Mouse (Mus musculus) left cerebral cortex, postnatal 14 days (tissue): ENCODE data around the gene Vps4b. TPM values are rescaled to one million over a fixed set of nuclear protein-coding genes. Genes with fewer than 3 reads are reported as not detected.

ENCODE experiments used
- total RNA-seq, 2 experiments: library from RNA; stranded (reverse); gene quantifications; 2 replicates each; pipeline ENCODE4 v1.2.3; 2021

The Vps4b gene
- total RNA-seq, 2 experiments from 2014 or later = 47.1 to 50.1 TPM

Other genes with a start within 250 kb of the Vps4b start
- 10 to 100 TPM; 12.3 to 12.4 TPM for gene Bcl2, start 82.5 kb downstream of the Vps4b start, total RNA-seq
- 10 to 100 TPM; 24.0 to 24.8 TPM for gene Kdsr, start 37.0 kb downstream of the Vps4b start, total RNA-seq
- not detected for gene Serpinb5, start 64.4 kb upstream of the Vps4b start, total RNA-seq
- not detected for gene Serpinb12, start 137.7 kb upstream of the Vps4b start, total RNA-seq
- not detected for gene Serpinb13, start 184.3 kb upstream of the Vps4b start, total RNA-seq